Mouse (Mus musculus) thymus, postnatal 0 days (tissue): ENCODE results near the gene Nphs2. TPM values are rescaled to one million over a fixed set of nuclear protein-coding genes. Genes with fewer than 3 reads are reported as not detected.
A peak's percentile ranks its signal among the peaks of the same experiment; 100 is the strongest.
"Not testable (repeated sequence)": the region's sequence is repeated elsewhere in the genome, so short reads cannot be mapped to it uniquely, and the experiment has no call there.

Experiments
- DNase-seq: peaks from one replicate; pipeline ENCODE4 v3.0.0-alpha.2; 2015; ENCODE audit warnings: low spot score
- polyA plus RNA-seq: library from polyadenylated mRNA; unstranded; fragments of >200 nt; fragmentation: Nextera tagmentation; extraction: Ambion mirVana; gene quantifications from 2 replicates; pipeline ENCODE4 v1.2.1, GENCODE M21; 2015

Gene Nphs2
- polyA plus RNA-seq: 3.4 and 4.6 TPM in 2 replicates

DNA sequence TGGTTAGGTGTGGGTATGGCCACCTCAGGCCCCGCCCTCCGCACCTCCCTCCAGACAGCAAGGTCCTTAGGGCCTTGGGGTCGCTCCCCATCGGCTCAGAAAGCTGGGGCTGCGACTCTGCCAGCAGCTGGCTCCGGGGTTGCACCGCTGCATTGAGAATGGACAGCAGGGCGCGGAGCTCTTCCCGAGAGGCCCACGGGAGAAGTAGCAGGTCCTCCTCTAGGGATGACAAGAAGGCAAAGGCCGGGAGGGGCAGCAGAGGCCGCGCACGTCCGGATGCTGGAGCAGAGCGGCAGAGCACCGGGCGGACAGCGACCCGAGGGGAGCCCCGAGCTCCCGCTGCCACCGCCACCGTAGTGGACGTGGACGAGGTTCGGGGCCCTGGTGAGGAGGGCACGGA is at the start of gene Nphs2:
Gene Nphs2 (plus strand): TSS at position 98 of the 400 bp plus-strand sequence.
- peak; percentile 22 for DNase-seq

- DNase-seq: peak; percentile 36
Measured at GRCm38 (mm10) chr1:156263352-156263751, 47.2 kb upstream of the Nphs2 start.

DNA sequence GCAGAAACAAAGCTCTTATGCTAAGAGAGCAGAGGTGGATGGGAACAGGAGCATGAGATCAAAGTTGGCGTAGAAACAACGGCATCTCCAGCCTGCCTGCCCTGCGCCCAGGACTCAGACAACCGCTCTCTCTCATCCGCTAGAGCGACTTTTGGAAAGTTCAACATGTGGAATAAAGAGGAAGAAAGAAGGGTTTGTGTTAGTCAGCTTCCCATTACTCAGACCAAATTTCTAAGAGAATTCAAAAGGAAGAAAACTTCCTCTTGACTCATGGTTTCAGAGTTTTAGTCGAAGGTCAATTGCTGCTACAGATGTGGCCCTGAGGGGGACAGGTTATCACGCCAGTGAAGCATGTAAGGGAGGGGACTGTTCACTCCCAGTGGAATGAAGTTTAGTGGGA is 46.6 kb upstream of the Nphs2 start:
- DNase-seq: no peak

DNA sequence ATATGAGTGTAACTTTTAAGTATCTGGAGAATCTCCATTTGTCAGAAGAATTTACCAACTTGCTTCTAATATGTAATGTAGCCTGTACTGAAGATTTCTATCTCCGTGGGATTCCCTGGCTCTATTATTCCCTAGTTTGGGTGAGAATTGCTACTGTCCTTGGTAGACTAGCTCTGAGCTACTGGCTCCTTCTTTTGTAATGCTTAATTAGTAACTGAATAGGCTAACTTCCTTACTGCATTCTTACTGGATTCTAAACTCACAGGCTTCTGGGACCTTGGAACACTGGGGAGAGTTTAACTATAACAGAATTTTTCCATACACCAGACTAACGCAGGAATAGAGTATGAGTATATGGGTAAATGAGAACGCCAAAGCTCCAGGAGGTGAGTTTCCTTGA is 42.0 kb upstream of the Nphs2 start:
- DNase-seq: not testable (repeated sequence)

DNA sequence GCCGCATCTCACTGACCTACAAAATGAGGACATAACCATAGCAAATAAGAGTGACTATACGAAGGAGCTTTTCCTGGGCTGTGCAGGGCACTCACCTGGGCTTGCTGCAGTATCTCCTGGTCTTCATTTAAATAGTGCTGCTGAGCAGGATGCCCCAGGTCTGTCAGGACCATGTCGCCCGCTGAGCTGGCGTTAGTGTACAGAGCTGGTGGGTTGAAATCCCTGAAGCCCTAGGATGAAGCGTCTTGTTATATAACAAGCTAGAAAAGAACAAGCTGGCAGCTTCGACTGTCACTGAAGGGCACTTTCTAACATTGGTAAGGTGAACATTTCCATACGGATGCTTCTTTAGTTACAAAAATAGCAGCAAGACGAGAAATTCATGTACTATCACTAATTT is 40.1 kb upstream of the Nphs2 start:
- no peak for DNase-seq

GRCm38 (mm10) chr1:156271654-156272053 is 38.9 kb upstream of the Nphs2 start:
- DNase-seq: no peak

- no peak for DNase-seq
Measured at GRCm38 (mm10) chr1:156273647-156274046, 36.9 kb upstream of the Nphs2 start.

- peak; percentile 76 for DNase-seq
Measured at GRCm38 (mm10) chr1:156280131-156280530, 30.4 kb upstream of the Nphs2 start.

DNA sequence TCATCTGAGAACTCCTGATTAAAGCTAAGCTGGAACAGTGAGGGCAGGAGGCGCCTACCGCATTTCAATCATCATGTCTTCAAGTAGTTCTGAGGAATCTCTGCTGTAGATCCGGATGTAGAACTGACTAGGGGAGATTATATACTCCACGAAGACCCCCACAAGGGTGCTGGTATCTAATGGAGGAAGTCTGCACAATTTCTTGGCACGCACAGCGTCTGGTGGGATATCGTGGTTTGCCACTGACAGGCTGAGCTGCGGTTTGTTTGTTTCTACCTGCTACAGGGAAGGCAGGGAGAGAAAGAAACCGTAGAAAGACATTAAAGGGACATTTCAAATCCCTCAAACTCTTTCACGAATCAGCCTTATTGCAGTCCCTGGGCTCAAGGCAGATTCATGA is 26.3 kb upstream of the Nphs2 start:
- peak; percentile 37 for DNase-seq

- DNase-seq: no peak
Measured at GRCm38 (mm10) chr1:156284851-156285540, 25.5 kb upstream of the Nphs2 start.

- DNase-seq: no peak
Measured at GRCm38 (mm10) chr1:156285541-156285896, 25.0 kb upstream of the Nphs2 start.

DNA sequence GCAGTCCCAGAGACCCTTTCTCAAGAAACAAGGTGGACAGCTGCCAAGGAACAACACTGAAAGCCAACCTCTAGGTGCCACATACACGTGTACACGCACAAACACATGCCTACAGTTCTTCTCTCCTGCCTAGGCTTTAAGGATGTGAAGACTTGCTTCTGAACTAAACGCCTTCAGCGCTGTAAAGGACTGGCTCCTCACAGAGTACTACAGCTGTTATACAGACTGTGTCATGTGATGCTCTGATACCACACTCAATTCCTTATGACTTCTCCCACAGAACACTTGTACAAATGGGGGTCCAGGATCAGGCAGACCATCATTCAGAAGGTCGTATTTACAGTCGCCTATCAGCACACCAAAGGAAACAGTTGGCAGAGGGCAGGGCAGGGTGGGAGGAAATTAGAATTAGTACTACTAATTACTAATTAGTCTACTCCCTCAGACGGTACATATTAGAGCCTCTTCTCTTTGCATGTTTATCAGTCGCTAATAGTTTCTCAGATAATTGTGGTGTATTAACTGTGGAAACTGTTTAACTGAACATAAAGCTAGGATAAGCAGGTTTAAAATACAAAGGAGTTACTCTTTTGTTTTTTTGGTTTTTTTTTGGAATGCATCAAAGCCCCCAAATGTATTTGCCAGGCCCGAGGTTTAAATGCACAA is 21.8 kb upstream of the Nphs2 start:
- no peak for DNase-seq

- not testable (repeated sequence) for DNase-seq
Measured at GRCm38 (mm10) chr1:156289222-156289587, 21.3 kb upstream of the Nphs2 start.

DNA sequence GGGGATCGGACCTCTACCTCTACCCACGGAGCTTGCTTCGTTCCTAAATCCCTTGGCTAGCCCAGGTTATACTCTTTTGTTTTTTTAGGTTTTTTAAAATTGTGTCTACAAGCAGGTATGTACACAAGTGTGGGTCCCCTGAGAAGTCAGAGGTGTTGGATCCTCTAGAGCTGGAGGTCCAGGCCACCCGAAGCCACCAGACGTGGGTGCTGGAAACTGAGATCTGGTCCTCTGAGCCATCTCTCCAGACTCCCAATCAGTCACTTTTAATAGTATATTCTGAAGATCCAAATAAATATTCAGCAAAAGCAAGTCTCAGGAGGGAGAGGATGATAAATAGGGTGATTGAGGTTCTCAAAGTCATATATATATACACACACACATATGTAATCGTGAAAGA is 20.5 kb upstream of the Nphs2 start:
- DNase-seq: no peak

DNA sequence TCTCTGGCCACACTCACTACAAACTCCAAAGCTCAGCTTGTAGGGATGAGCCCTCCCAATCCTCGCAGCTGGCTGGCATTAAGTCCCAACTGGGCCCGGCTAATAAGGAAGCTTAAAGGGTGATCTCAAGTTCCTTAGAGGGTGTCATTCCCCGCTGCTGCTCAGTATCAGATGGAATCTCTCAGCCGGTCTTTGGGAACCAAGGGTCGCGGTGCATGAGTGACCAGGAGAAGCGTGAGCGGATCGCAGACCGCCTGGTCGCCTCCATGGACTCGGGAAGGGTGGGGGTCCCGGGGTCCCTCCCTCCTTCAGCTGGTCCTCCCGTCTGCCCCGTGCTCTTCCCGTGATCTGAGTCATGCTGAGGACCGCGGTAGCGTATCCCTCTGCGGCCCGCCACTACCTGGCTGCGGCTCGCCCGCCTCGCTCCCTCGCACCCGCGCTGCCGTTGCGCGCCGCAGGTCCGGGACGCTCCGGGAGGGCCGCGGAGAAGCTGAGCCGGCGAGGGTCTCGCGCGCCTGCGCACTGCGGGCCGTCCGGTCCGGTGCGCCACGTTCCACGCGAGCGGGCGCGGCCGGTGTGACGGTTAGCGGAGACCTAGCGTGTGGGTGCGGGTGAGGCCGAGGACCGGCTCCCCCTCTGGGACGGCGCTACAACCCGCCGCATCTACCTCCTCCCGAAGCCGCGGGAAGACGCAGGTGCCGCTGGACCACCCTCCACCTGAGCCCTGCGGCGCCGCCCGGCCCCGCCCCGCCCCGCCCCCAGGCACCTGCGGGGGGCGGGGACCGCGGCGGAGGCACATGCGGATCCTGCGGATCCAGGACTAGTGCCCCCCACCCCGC is 7.4 kb upstream of the Nphs2 start, which contains the start of gene Tdrd5:
Gene Tdrd5 (minus strand): TSS at position 754 of the 839 bp plus-strand sequence.
- DNase-seq: peak; percentile 69

- DNase-seq: no peak
Measured at GRCm38 (mm10) chr1:156308595-156308994, 1.9 kb upstream of the Nphs2 start.

- DNase-seq: no peak
Measured at GRCm38 (mm10) chr1:156323126-156323525, 12.6 kb downstream of the Nphs2 start.

GRCm38 (mm10) chr1:156340847-156341246 is 30.3 kb downstream of the Nphs2 start:
- no peak for DNase-seq

- DNase-seq: no peak
Measured at GRCm38 (mm10) chr1:156344433-156344832, 33.9 kb downstream of the Nphs2 start.

DNA sequence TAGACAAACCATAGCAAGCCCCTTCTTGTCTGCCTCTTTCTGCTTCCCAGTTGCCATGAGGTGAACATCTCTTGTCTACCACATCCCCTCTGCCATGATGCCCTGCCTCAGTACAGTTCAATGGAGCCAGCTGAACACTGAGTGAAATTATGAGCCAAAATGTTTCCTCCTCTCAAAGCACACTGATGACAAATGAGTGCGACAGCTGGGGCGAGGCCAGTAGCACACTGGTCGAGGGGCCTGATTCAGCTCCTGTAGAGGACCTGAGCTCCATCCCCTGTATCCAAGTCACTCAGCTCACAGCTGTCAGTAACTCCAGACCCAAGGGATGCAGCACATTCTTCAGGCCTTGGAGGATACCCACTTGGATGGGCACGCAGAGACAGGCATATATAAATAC is 35.1 kb downstream of the Nphs2 start:
- DNase-seq: no peak

DNA sequence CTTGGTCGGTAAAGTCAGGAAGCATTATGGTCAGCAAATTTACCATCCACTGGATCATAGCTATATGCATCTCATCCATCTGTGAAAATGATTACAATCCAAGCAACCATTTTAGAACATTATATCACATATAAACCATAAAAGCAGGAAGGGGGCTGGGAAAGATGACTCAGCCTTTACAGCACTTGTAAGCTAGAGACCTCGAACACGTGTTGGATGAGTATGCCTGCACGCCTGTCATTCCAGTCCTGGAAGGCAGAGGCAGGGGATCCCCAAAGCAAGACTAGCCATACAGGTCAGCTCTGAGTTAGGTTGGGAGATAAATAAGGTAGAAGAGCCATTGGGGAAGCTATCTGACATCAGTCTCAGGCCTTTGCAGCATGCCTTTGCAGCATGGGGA is 38.5 kb downstream of the Nphs2 start:
- DNase-seq: no peak

- DNase-seq: peak; percentile 53
Measured at GRCm38 (mm10) chr1:156350441-156350840, 39.9 kb downstream of the Nphs2 start.
